Mouse (Mus musculus): ENCODE results near the gene Npy.

DNA sequence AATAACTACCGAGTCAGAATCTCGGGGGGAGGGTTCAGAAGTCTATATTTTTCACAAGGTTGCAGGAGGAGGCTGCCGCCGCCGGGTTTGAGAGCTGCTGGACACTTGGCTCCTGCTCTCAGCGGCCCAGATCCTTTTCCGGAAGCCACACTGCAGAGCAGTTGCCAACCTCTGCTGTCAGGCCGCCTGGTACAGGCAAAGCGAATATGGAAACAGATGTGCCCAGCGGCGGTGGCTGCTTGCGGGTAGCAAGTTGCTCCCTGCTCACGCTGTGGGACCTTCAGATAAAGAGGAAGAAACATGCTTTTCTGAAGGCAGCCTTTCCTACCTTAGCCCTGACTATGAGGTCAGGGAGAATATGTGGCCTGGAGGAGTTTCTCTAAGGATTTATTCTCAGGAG lies 44.4 kb upstream of the Npy start:
- TF ChIP-seq CTCF (IDR thresholded peaks at IDR 0.05; ENCODE audit: extremely low read depth, insufficient read length, insufficient replicate concordance, low read depth, low read length) (no peak), POLR2A (IDR thresholded peaks at IDR 0.05; ENCODE audit: low read depth, low read length) (no peak)

Data from small intestine, adult 2 months (tissue).